Mouse (Mus musculus): ENCODE data around the gene Cab39.
A peak's percentile ranks its signal among the peaks of the same experiment; 100 is the strongest.

The Cab39 gene

GRCm38 (mm10) chr1:85793208-85794105 lies at the start of gene Cab39:
Gene Cab39, plus strand, starts transcription at chr1:85793441.
- DNase-seq (ENCODE audit: low spot score), result peak; percentile 92

GRCm38 (mm10) chr1:85744539-85744938 lies 48.7 kb upstream of the Cab39 start:
- DNase-seq (ENCODE audit: low spot score), result no peak

- DNase-seq (ENCODE audit: low spot score), result no peak
Observed at GRCm38 (mm10) chr1:85746511-85746910, 46.7 kb upstream of the Cab39 start.

- no peak for DNase-seq (ENCODE audit: low spot score)
Observed at GRCm38 (mm10) chr1:85749829-85750228, 43.4 kb upstream of the Cab39 start.

GRCm38 (mm10) chr1:85750650-85751049 lies 42.6 kb upstream of the Cab39 start:
- no peak for DNase-seq (ENCODE audit: low spot score)

GRCm38 (mm10) chr1:85751494-85751893 lies 41.7 kb upstream of the Cab39 start:
- peak; percentile 17 for DNase-seq (ENCODE audit: low spot score)

GRCm38 (mm10) chr1:85751932-85752680 lies 41.1 kb upstream of the Cab39 start:
- DNase-seq (ENCODE audit: low spot score), result no peak

- no peak for DNase-seq (ENCODE audit: low spot score)
Observed at GRCm38 (mm10) chr1:85757531-85758230, 35.6 kb upstream of the Cab39 start.

- no peak for DNase-seq (ENCODE audit: low spot score)
Observed at GRCm38 (mm10) chr1:85758231-85758968, 34.8 kb upstream of the Cab39 start.

GRCm38 (mm10) chr1:85758969-85759293 lies 34.3 kb upstream of the Cab39 start:
- DNase-seq (ENCODE audit: low spot score), result peak; percentile 3

- no peak for DNase-seq (ENCODE audit: low spot score)
Observed at GRCm38 (mm10) chr1:85761665-85762064, 31.6 kb upstream of the Cab39 start.

GRCm38 (mm10) chr1:85763386-85763785 lies 29.9 kb upstream of the Cab39 start:
- DNase-seq (ENCODE audit: low spot score), result no peak

- DNase-seq (ENCODE audit: low spot score), result no peak
Observed at GRCm38 (mm10) chr1:85764291-85764690, 28.9 kb upstream of the Cab39 start.

GRCm38 (mm10) chr1:85766120-85766519 lies 27.1 kb upstream of the Cab39 start:
- DNase-seq (ENCODE audit: low spot score), result no peak

GRCm38 (mm10) chr1:85767754-85768153 lies 25.5 kb upstream of the Cab39 start:
- DNase-seq (ENCODE audit: low spot score), result no peak

- DNase-seq (ENCODE audit: low spot score), result no peak
Observed at GRCm38 (mm10) chr1:85771976-85772375, 21.3 kb upstream of the Cab39 start.

- DNase-seq (ENCODE audit: low spot score), result no peak
Observed at GRCm38 (mm10) chr1:85775136-85775535, 18.1 kb upstream of the Cab39 start.

GRCm38 (mm10) chr1:85776154-85776553 lies 17.1 kb upstream of the Cab39 start:
- DNase-seq (ENCODE audit: low spot score), result no peak

GRCm38 (mm10) chr1:85778436-85778835 lies 14.8 kb upstream of the Cab39 start, which contains the start of gene A630001G21Rik:
Gene A630001G21Rik, minus strand, starts transcription at chr1:85778643.
- no peak for DNase-seq (ENCODE audit: low spot score)

- no peak for DNase-seq (ENCODE audit: low spot score)
Observed at GRCm38 (mm10) chr1:85779012-85779411, 14.2 kb upstream of the Cab39 start.

GRCm38 (mm10) chr1:85779428-85780180 lies 13.6 kb upstream of the Cab39 start:
- DNase-seq (ENCODE audit: low spot score), result no peak
